Mouse (Mus musculus): Measurements from ENCODE around the gene Rundc3b. TPM values are rescaled to one million over a fixed set of nuclear protein-coding genes. Genes with fewer than 3 reads are reported as not detected.

Gene Rundc3b
- polyA plus RNA-seq, 1 experiment from 2014 or later = 0.78 TPM

DNA sequence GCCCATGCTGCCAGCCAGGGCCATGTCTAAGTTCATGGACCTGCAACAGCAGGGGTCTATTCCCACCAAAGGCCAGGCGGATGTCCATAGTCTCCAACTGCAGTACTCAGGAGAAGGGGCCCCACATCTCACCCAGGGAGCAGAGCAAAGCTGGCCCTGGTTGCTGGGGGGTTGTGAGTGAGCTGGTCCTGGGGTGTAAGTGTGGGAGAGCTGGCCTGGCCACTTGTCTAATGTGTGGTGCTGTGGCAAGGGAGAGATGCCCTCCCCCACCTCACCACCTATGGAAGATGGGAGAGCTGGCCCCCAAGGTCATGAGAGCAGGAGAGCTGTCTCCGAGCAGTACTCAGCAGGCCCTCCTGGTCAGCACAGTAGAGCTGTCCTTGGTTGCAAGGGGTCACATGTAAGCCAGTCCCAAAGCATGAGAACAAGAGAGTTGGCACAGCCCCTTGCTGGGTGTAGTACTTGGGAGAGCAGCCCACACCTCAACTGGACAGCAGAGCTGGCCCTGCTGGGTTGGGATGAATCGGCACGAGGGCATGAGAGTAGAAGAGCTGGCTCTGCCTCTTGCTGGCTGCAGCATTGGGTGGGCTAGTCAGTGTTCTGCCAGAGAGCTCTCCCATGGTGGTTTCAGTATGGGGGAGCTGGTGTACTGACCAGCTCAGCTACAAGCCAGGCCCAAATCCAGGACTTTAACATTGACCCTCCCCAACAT, 134.6 kb downstream of the Rundc3b start:
- Histone ChIP-seq H3K36me3 (no peaks in the 10 kb centered on the region), H3K4me3 (no peak overlapping the region), H3K4me2 (no peak overlapping the region), H3K27ac (no peak overlapping the region), H3K4me1 (replicated peaks) (no peaks in the 10 kb centered on the region), H3K9ac (no peak overlapping the region), H3K27me3 (no peaks in the 10 kb centered on the region), H3K9me3 (replicated peaks) (no peaks in the 10 kb centered on the region)
- 61% methylated on average over 4 of the region's 4 CpGs for WGBS
- peak; percentile 31; the same call in 1 of the 2 replicates for ATAC-seq (replicated peaks; ENCODE audit: insufficient number of reproducible peaks, insufficient read depth, low FRiP score, low read depth)

DNA sequence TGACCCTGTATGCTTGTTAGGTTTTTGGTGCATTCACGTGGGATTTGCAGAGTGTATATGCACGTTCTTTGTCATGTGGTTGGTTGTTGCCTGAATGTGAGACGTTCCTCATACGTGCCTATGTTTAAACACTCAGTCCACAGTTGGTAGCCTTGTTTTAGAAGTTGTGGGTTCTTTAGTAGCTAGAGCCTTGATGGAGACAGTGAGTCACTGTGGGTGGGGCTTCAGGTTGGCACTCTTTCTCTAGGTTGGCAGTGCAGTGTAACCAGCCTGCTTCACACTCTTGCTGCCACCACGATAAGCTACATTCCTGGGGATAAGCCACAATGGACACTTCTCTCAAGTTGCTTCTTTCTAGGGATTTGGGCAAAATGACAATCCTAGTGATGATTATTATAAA, 166.2 kb downstream of the Rundc3b start:
- H3K27me3 ChIP-seq = no peaks in the 10 kb centered on the region
- WGBS = 77% methylated on average over 5 of the region's 5 CpGs
- H3K27ac ChIP-seq = no peak overlapping the region
- H3K9me3 ChIP-seq (replicated peaks) = no peaks in the 10 kb centered on the region
- ATAC-seq (replicated peaks; ENCODE audit: insufficient number of reproducible peaks, insufficient read depth, low FRiP score, low read depth) = no peak
- peaks cover 19% of the 10 kb centered on the region; the same call in 1 of the 2 replicates for H3K36me3 ChIP-seq
- no peaks in the 10 kb centered on the region for H3K4me1 ChIP-seq (replicated peaks)
- no peak overlapping the region for H3K4me3 ChIP-seq
- no peak overlapping the region for H3K4me2 ChIP-seq
- no peak overlapping the region for H3K9ac ChIP-seq

DNA sequence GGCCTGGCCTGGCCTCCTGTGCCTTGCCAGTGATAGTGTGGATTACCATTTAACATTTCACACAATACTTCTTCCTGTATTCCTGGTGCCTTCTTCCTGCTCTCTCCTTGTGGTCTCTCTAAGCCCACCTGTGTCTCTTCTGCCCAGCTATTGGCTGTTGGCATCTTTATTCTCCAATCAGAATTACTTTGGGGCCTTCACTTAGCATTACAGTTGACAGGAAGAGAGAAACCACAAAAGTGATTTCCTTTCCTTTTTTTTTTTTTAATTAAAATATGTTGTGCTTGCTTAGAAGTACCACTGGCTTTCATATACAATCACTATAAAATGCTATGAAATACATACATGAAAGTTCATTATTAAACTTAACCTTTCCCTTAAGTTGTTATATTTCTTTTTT, 167.2 kb downstream of the Rundc3b start:
- no peak for ATAC-seq (replicated peaks; ENCODE audit: insufficient number of reproducible peaks, insufficient read depth, low FRiP score, low read depth)
- no peak overlapping the region for H3K4me2 ChIP-seq
- H3K36me3 ChIP-seq = peaks cover 19% of the 10 kb centered on the region; the same call in 1 of the 2 replicates
- no peaks in the 10 kb centered on the region for H3K9me3 ChIP-seq (replicated peaks)
- no peak overlapping the region for H3K9ac ChIP-seq
- no peaks in the 10 kb centered on the region for H3K27me3 ChIP-seq
- H3K4me1 ChIP-seq (replicated peaks) = no peaks in the 10 kb centered on the region
- H3K27ac ChIP-seq = no peak overlapping the region
- no peak overlapping the region for H3K4me3 ChIP-seq

Other genes starting within 250 kb of the Rundc3b start
- 21.6 and 21.8 TPM in 2 replicates for gene Dbf4, start 200.2 kb downstream of the Rundc3b start, polyA plus RNA-seq (2015; fragmentation: Nextera tagmentation; extraction: Ambion mirVana)
- gene Slc25a40, start 200.1 kb downstream of the Rundc3b start, polyA plus RNA-seq (2015; fragmentation: Nextera tagmentation; extraction: Ambion mirVana) = 11.2 and 11.7 TPM in 2 replicates
- 0.53 and 0.73 TPM in 2 replicates for gene Abcb1a, start 37.1 kb upstream of the Rundc3b start, polyA plus RNA-seq (2015; fragmentation: Nextera tagmentation; extraction: Ambion mirVana)
- gene Abcb1b, start 175.2 kb upstream of the Rundc3b start, polyA plus RNA-seq (2015; fragmentation: Nextera tagmentation; extraction: Ambion mirVana) = 1.5 and 1.8 TPM in 2 replicates